Mouse (Mus musculus) urinary bladder, postnatal 36 days (tissue): ENCODE measurements around the gene Klk15.
"Not testable (repeated sequence)": the region's sequence is repeated elsewhere in the genome, so short reads cannot be mapped to it uniquely, and the experiment has no call there.

Experiments
- DNase-seq, 2 experiments: peaks; one replicate each; pipeline ENCODE4 v3.0.0; 2022; ENCODE audit warnings: low spot score in 2 of 2, mixed read lengths in 1 of 2

Gene Klk15

GRCm38 (mm10) chr7:43975761-43976160 lies 42.2 kb downstream of the Klk15 start, which contains the start of gene Klk1b9:
Klk1b9 (plus strand) TSS chr7:43976061.
- not testable (repeated sequence) for DNase-seq

- DNase-seq: no peak
Measured at GRCm38 (mm10) chr7:43985657-43986056, 52.1 kb downstream of the Klk15 start.
